Mouse (Mus musculus): Measurements from ENCODE around the gene Krt23.

Gene Krt23

GRCm38 (mm10) chr11:99454044-99454443 is 38.9 kb downstream of the Krt23 start:
- no peak for DNase-seq (ENCODE audit: low spot score)

GRCm38 (mm10) chr11:99448769-99449168 is 44.2 kb downstream of the Krt23 start:
- DNase-seq (ENCODE audit: low spot score): no peak

DNA sequence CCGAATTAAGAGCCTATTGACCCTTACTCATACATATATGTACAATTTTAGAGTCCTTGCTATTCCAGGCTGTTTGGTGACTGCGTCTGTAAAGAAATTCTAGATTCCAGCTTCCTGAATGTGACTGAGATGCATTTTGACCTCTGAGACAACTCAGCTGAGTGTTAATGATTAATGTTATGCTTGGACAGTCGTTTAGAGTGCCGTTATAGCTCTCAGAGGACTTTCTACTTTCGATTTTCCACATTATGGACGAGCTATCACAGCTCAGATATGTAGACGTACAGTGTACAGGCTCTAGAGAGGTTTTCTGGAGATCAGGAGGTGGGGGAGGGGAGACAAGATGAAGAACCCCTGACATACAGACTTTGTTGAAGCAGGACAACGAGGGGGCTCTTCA is 51.7 kb downstream of the Krt23 start:
- no peak for DNase-seq (ENCODE audit: low spot score)

DNA sequence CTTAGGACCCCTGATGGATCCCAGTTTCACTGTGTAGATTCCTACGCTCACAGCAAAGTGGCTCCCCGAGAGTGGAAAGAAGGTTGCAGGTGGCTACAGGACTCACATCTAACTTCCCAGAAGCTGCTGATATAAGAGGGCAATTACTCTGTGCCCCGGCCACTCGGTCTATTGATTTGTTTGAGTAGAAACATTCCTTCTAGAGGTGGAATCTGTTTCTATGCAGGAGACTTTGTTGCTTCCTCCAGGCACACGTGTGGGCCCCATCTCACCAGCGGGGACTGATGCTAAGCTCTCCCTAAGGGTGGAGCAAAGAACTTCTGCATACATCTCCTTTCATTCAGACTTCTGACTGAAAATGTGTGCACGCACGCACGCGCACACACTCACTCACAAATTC is 53.5 kb downstream of the Krt23 start:
- no peak for DNase-seq (ENCODE audit: low spot score)

- DNase-seq (ENCODE audit: low spot score): no peak
Measured at GRCm38 (mm10) chr11:99437972-99438371, 55.0 kb downstream of the Krt23 start, which contains the start of gene Krt20. Gene Krt20, minus strand, starts transcription at chr11:99438150.

GRCm38 (mm10) chr11:99436625-99437024 is 56.3 kb downstream of the Krt23 start:
- no peak for DNase-seq (ENCODE audit: low spot score)

- DNase-seq (ENCODE audit: low spot score): no peak
Measured at GRCm38 (mm10) chr11:99430670-99431069, 62.3 kb downstream of the Krt23 start.
